Mouse (Mus musculus): ENCODE data around the gene B3galnt1.

DNA sequence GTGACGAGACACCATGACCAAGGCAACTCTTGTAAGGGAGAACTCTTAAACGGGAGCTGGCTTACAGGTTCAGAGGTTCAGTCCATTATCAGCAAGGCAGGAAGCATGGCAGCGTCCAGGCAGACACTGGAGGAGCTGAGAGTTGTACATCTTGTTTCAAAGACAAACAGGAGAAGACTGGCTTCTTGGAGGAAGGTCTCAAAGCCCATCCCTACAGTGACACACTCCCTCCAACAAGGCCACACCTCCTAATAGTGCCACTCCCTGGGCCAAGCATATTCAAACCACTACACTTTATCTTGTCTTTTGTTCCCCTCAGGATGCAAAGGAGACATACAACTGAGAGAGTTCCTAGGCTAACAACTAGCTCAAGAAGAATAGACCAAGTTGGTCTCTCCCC is 2.6 kb downstream of the B3galnt1 start:
- no peak for TF ChIP-seq EP300 (IDR thresholded peaks at IDR 0.05; ENCODE audit: low read depth in 1 of 2, low read length in 2 of 2)
- no peak for TF ChIP-seq MXI1 (IDR thresholded peaks at IDR 0.05; ENCODE audit: low read depth, low read length)
- TF ChIP-seq SIN3A (IDR thresholded peaks at IDR 0.05; ENCODE audit: low read length) = no peak
- TF ChIP-seq ZMIZ1 (IDR thresholded peaks at IDR 0.05; ENCODE audit: low read depth, low read length) = no peak
- no peak for TF ChIP-seq POLR2A (IDR thresholded peaks at IDR 0.05; ENCODE audit: control insufficient read depth in 1 of 2, insufficient read depth in 1 of 2, low read depth in 1 of 2, low read length in 2 of 2, poor library complexity in 1 of 2)
